Mouse (Mus musculus): ENCODE results near the gene Qtrt1. TPM values are rescaled to one million over a fixed set of nuclear protein-coding genes. Genes with fewer than 3 reads are reported as not detected.

Gene Qtrt1
- polyA plus RNA-seq (2014; fragmentation: Illumina TruSeq; extraction: RNeasy Lipid Tissue Mini Kit (QIAGEN cat#74804); ENCODE audit: insufficient read depth, low read depth, low replicate concordance) = 10.3 TPM

DNA sequence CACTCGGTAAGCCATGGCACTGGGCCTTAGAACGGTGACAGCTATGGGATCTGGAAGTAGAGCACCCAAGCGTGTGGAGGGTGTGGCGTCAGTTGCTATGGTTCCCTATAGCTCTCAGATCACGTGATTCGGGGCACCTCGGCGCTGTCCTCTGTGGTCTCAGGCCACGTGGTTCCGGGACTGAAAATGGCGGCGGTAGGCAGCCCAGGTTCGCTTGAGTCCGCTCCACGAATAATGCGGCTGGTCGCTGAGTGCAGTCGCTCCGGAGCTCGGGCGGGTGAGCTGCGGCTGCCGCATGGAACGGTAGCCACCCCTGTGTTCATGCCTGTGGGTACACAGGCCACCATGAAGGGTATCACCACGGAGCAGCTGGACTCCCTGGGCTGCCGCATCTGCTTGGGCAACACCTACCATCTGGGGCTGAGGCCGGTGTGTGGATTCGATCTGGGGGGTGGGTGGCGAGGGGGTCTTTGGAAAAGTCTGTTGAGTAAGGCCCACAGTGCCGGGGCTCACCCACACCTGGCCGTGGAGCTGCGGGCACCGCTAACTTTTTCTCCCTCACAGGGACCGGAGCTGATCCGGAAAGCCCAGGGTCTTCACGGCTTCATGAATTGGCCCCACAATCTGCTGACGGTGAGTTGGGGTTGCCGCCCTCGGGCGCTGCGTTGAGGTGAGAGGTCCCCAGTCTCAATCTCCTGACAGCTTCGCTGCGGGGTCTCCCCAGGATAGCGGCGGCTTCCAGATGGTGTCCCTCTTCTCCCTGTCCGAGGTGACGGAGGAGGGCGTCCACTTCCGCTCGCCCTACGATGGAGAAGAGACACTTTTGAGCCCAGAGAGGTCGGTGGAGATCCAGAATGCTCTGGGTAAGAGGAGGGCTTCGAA lies at the start of gene Qtrt1:
Gene Qtrt1, plus strand, starts transcription at position 169 of the 882 bp plus-strand sequence.

DNA sequence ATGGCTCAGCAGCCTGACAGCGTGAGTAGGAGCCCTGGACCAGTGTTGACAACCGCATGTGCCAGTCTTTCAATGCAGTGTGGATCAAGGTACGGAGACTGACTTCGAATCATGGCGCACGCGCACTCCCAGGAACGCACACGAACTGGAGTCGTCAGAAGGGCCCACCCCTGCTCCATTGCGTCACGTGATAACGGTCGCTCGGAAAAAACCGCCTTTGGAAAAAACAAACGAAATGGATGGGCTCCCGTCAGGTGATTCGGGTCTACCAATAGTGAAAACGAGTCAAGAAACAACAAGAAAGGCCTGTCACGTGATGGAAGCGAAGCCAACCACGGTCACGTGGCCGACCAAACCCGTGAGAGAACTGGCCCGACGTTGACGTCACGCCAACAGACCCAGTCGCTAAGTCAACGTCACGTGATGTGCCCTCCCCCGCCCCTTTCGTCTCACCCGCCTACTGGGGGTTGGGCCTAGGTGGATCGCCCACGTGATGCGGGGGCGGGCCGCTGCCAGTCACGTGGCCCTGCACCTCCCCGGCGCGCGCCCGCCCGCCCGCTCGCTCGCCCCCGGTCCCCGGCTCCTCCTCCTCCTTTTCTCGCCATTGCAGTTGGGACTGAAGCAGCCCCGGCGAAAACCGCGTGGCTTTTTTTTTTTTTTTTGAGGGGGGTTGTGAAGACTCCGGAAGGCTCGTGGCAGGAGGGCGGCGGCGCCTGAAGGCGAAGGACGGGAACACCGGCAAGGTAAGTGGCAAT lies 44.1 kb upstream of the Qtrt1 start, which contains the start of gene Ilf3:
Gene Ilf3, plus strand, starts transcription at position 515 of the 755 bp plus-strand sequence.

DNA sequence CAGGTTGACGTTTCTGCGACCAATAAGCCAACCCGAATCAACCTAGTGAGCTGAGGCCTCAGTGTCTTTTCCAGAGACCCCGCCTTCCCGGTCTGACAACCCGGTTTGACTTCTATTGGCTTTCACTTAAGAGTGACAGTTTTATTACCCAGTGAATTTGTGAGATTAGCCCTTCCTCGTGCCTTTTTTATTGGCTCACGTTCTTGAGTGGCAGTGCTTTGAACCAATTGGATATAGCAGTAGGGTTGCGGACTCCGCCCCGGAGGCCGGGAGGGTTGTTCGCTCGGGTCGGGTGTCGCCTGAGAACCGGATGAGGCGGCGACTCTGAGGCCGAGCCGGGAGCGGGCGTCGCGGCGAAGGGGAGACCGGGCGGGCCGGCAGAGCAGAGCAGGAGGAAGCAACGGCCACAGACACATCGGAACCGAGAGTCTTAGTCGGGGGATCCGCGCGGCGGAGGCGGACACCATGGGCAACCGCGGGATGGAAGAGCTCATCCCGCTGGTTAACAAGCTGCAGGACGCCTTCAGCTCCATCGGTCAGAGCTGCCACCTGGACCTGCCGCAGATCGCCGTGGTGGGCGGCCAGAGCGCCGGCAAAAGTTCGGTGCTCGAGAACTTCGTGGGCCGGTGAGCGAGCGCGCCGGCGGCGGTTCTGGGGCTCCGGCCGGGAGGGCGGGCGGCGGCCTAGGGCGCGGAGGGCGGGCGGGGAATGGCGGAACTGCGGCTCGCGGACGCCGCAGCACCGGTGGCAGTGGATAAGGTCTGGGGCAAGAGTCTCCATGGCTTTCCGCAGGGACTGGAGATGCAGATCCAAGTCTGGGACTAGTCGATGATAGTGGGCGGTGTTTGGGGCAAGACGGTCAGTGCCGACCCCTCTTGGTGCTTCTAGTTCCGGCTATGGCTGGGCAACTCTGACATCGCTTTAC lies 13.3 kb downstream of the Qtrt1 start, which contains the start of gene Dnm2:
Gene Dnm2, plus strand, starts transcription at position 278 of the 925 bp plus-strand sequence.

Other genes starting within 250 kb of the Qtrt1 start
- 3.4 TPM for gene Pde4a, start 246.1 kb upstream of the Qtrt1 start, polyA plus RNA-seq (2014; fragmentation: Illumina TruSeq; extraction: RNeasy Lipid Tissue Mini Kit (QIAGEN cat#74804); ENCODE audit: insufficient read depth, low read depth, low replicate concordance)
- gene Keap1, start 172.5 kb upstream of the Qtrt1 start, polyA plus RNA-seq (2014; fragmentation: Illumina TruSeq; extraction: RNeasy Lipid Tissue Mini Kit (QIAGEN cat#74804); ENCODE audit: insufficient read depth, low read depth, low replicate concordance) = 24.3 TPM
- gene S1pr5, start 163.4 kb upstream of the Qtrt1 start, polyA plus RNA-seq (2014; fragmentation: Illumina TruSeq; extraction: RNeasy Lipid Tissue Mini Kit (QIAGEN cat#74804); ENCODE audit: insufficient read depth, low read depth, low replicate concordance) = 1.3 TPM
- gene Atg4d, start 146.5 kb upstream of the Qtrt1 start, polyA plus RNA-seq (2014; fragmentation: Illumina TruSeq; extraction: RNeasy Lipid Tissue Mini Kit (QIAGEN cat#74804); ENCODE audit: insufficient read depth, low read depth, low replicate concordance) = 25.0 TPM
- 18.5 TPM for gene Kri1, start 123.9 kb upstream of the Qtrt1 start, polyA plus RNA-seq (2014; fragmentation: Illumina TruSeq; extraction: RNeasy Lipid Tissue Mini Kit (QIAGEN cat#74804); ENCODE audit: insufficient read depth, low read depth, low replicate concordance)
- 20.3 TPM for gene Cdkn2d, start 120.4 kb upstream of the Qtrt1 start, polyA plus RNA-seq (2014; fragmentation: Illumina TruSeq; extraction: RNeasy Lipid Tissue Mini Kit (QIAGEN cat#74804); ENCODE audit: insufficient read depth, low read depth, low replicate concordance)
- 27.2 TPM for gene Ap1m2, start 99.5 kb upstream of the Qtrt1 start, polyA plus RNA-seq (2014; fragmentation: Illumina TruSeq; extraction: RNeasy Lipid Tissue Mini Kit (QIAGEN cat#74804); ENCODE audit: insufficient read depth, low read depth, low replicate concordance)
- gene Slc44a2, start 91.1 kb upstream of the Qtrt1 start, polyA plus RNA-seq (2014; fragmentation: Illumina TruSeq; extraction: RNeasy Lipid Tissue Mini Kit (QIAGEN cat#74804); ENCODE audit: insufficient read depth, low read depth, low replicate concordance) = 118 TPM
- gene Ilf3, start 44.0 kb upstream of the Qtrt1 start, polyA plus RNA-seq (2014; fragmentation: Illumina TruSeq; extraction: RNeasy Lipid Tissue Mini Kit (QIAGEN cat#74804); ENCODE audit: insufficient read depth, low read depth, low replicate concordance) = 18.5 TPM
- 47.8 TPM for gene Dnm2, start 13.1 kb downstream of the Qtrt1 start, polyA plus RNA-seq (2014; fragmentation: Illumina TruSeq; extraction: RNeasy Lipid Tissue Mini Kit (QIAGEN cat#74804); ENCODE audit: insufficient read depth, low read depth, low replicate concordance)
- gene Tmed1, start 98.4 kb downstream of the Qtrt1 start, polyA plus RNA-seq (2014; fragmentation: Illumina TruSeq; extraction: RNeasy Lipid Tissue Mini Kit (QIAGEN cat#74804); ENCODE audit: insufficient read depth, low read depth, low replicate concordance) = 29.5 TPM
- gene AB124611, start 114.3 kb downstream of the Qtrt1 start, polyA plus RNA-seq (2014; fragmentation: Illumina TruSeq; extraction: RNeasy Lipid Tissue Mini Kit (QIAGEN cat#74804); ENCODE audit: insufficient read depth, low read depth, low replicate concordance) = 16.2 TPM
- gene Carm1, start 135.1 kb downstream of the Qtrt1 start, polyA plus RNA-seq (2014; fragmentation: Illumina TruSeq; extraction: RNeasy Lipid Tissue Mini Kit (QIAGEN cat#74804); ENCODE audit: insufficient read depth, low read depth, low replicate concordance) = 14.0 TPM
- 17.7 TPM for gene Timm29, start 180.9 kb downstream of the Qtrt1 start, polyA plus RNA-seq (2014; fragmentation: Illumina TruSeq; extraction: RNeasy Lipid Tissue Mini Kit (QIAGEN cat#74804); ENCODE audit: insufficient read depth, low read depth, low replicate concordance)
- 21.4 TPM for gene Yipf2, start 181.0 kb downstream of the Qtrt1 start, polyA plus RNA-seq (2014; fragmentation: Illumina TruSeq; extraction: RNeasy Lipid Tissue Mini Kit (QIAGEN cat#74804); ENCODE audit: insufficient read depth, low read depth, low replicate concordance)
- 16.8 TPM for gene Smarca4, start 204.3 kb downstream of the Qtrt1 start, polyA plus RNA-seq (2014; fragmentation: Illumina TruSeq; extraction: RNeasy Lipid Tissue Mini Kit (QIAGEN cat#74804); ENCODE audit: insufficient read depth, low read depth, low replicate concordance)